Mouse (Mus musculus) gastrocnemius, postnatal 25 days (tissue): Measurements from ENCODE around the gene Cacna1a. TPM values are rescaled to one million over a fixed set of nuclear protein-coding genes. Genes with fewer than 3 reads are reported as not detected.

Experiments
- DNase-seq: peaks from one replicate; pipeline ENCODE4 v3.0.0; 2022
- total RNA-seq, 2 experiments: library from RNA; stranded (reverse); gene quantifications; 1 replicate in 1 of 2; 2 replicates in 1 of 2; pipeline ENCODE4 v1.2.3; 2021

Cacna1a gene
- total RNA-seq, 2 experiments from 2014 or later: 3.8 to 3.9 TPM

GRCm38 (mm10) chr8:84539376-84539775 lies 151.1 kb downstream of the Cacna1a start:
- DNase-seq: no peak

GRCm38 (mm10) chr8:84542481-84542880 lies 154.2 kb downstream of the Cacna1a start:
- DNase-seq: no peak

GRCm38 (mm10) chr8:84545522-84545921 lies 157.3 kb downstream of the Cacna1a start:
- DNase-seq: no peak

- DNase-seq: no peak
Measured at GRCm38 (mm10) chr8:84552457-84552856, 164.2 kb downstream of the Cacna1a start.

GRCm38 (mm10) chr8:84553106-84553505 lies 164.9 kb downstream of the Cacna1a start:
- DNase-seq: no peak

GRCm38 (mm10) chr8:84553617-84554016 lies 165.4 kb downstream of the Cacna1a start:
- DNase-seq: no peak

- DNase-seq: peak; percentile 35
Measured at GRCm38 (mm10) chr8:84554301-84555027, 166.2 kb downstream of the Cacna1a start.

GRCm38 (mm10) chr8:84555269-84555668 lies 167.0 kb downstream of the Cacna1a start:
- DNase-seq: no peak

GRCm38 (mm10) chr8:84557936-84558335 lies 169.7 kb downstream of the Cacna1a start:
- DNase-seq: no peak

GRCm38 (mm10) chr8:84559121-84559604 lies 170.9 kb downstream of the Cacna1a start:
- no peak for DNase-seq

GRCm38 (mm10) chr8:84561698-84562097 lies 173.5 kb downstream of the Cacna1a start:
- no peak for DNase-seq

- DNase-seq: no peak
Measured at GRCm38 (mm10) chr8:84564042-84564441, 175.8 kb downstream of the Cacna1a start.

GRCm38 (mm10) chr8:84565577-84566360 lies 177.5 kb downstream of the Cacna1a start:
- DNase-seq: no peak

- DNase-seq: no peak
Measured at GRCm38 (mm10) chr8:84566816-84567413, 178.7 kb downstream of the Cacna1a start.

- DNase-seq: no peak
Measured at GRCm38 (mm10) chr8:84567541-84567940, 179.3 kb downstream of the Cacna1a start.

GRCm38 (mm10) chr8:84568737-84569136 lies 180.5 kb downstream of the Cacna1a start:
- no peak for DNase-seq

- DNase-seq: no peak
Measured at GRCm38 (mm10) chr8:84569921-84570673, 181.9 kb downstream of the Cacna1a start.

GRCm38 (mm10) chr8:84577432-84577831 lies 189.2 kb downstream of the Cacna1a start:
- no peak for DNase-seq

- no peak for DNase-seq
Measured at GRCm38 (mm10) chr8:84579595-84579994, 191.4 kb downstream of the Cacna1a start.

GRCm38 (mm10) chr8:84585311-84585710 lies 197.1 kb downstream of the Cacna1a start:
- no peak for DNase-seq

- DNase-seq: no peak
Measured at GRCm38 (mm10) chr8:84586221-84586620, 198.0 kb downstream of the Cacna1a start.

- DNase-seq: no peak
Measured at GRCm38 (mm10) chr8:84588498-84588897, 200.3 kb downstream of the Cacna1a start.
